Mouse (Mus musculus) heart, postnatal 0 days (tissue): ENCODE data around the gene Rasgrp2.

Experiments used
- CTCF ChIP-seq: IDR thresholded peaks from 2 replicates; pipeline ENCODE4 v1.5.1; 2016; ENCODE audit warnings: antibody characterized with exemption, control low read depth, low read depth
- EP300 ChIP-seq: IDR thresholded peaks from 2 replicates; pipeline ENCODE4 v1.6.1; 2016; ENCODE audit warnings: antibody characterized with exemption, low read depth

DNA sequence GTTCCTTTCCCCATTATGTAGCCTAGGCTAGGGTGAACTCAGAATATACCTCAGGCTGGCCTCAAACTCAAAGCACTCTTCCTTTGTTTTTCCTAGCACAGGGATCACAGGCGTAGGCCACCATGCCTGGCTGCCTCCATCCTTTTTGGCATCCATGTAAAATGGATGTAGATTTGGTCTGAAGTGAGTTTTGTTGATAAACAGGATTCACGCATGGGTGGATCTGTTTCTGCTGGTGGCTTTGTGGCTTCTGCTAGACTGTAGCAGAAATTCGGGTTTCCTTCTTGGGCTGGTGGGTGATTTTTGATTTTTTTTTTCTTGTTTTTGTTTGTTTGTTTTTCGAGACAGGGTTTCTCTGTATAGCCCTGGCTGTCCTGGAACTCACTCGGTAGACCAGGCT is 10.8 kb downstream of the Rasgrp2 start:
- no peak for TF ChIP-seq CTCF
- TF ChIP-seq EP300 = no peak
